Mouse (Mus musculus) ES-E14 (cell line): ENCODE measurements around the gene H2afz. TPM values are rescaled to one million over a fixed set of nuclear protein-coding genes. Genes with fewer than 3 reads are reported as not detected.

ENCODE experiments used
- DNase-seq: peaks from one replicate; pipeline ENCODE4 v3.0.0-alpha.2; 2013; ENCODE audit warnings: low read depth, low spot score
- H3K27ac ChIP-seq: 2 replicates; pipeline ENCODE4 v1.5.1; 2012; ENCODE audit warnings: low read depth, mild to moderate bottlenecking, low read length, moderate library complexity, mixed read lengths; ENCODE audit not compliant: poor library complexity, insufficient read depth, severe bottlenecking
- H3K36me3 ChIP-seq: 2 replicates; pipeline ENCODE4 v1.6.1; 2012; ENCODE audit warnings: mild to moderate bottlenecking, low read length, moderate library complexity, mixed read lengths; ENCODE audit not compliant: control insufficient read depth, poor library complexity, insufficient read depth, severe bottlenecking
- H3K4me1 ChIP-seq, 2 experiments: fragments of 150-350 bp in 1 of 2; sonication (generic) in 1 of 2; 2 replicates each; pipeline ENCODE4 v1.6.1; 2012; ENCODE audit warnings: low read length in 2 of 2, mild to moderate bottlenecking in 1 of 2, mixed read lengths in 1 of 2; ENCODE audit not compliant: control insufficient read depth in 2 of 2, insufficient read depth in 2 of 2, poor library complexity in 1 of 2
- H3K4me3 ChIP-seq, 2 experiments: fragments of 150-350 bp in 1 of 2; sonication (generic) in 1 of 2; 2 replicates each; pipeline ENCODE4 v1.5.1; 2012; ENCODE audit warnings: low read length in 2 of 2, low read depth in 1 of 2, mild to moderate bottlenecking in 1 of 2, mixed read lengths in 1 of 2; ENCODE audit not compliant: insufficient read depth in 1 of 2, poor library complexity in 1 of 2, severe bottlenecking in 1 of 2
- H3K9ac ChIP-seq: 2 replicates; pipeline ENCODE4 v1.6.1; 2012; ENCODE audit warnings: low read depth, mild to moderate bottlenecking, low read length, mixed read lengths; ENCODE audit not compliant: poor library complexity, insufficient read depth, severe bottlenecking
- H3K9me3 ChIP-seq: fragments of 150-350 bp; sonication (generic); 2 replicates; pipeline ENCODE4 v1.6.1; 2012; ENCODE audit warnings: low read depth, mild to moderate bottlenecking, low read length; ENCODE audit not compliant: control insufficient read depth, insufficient read depth
- CHD2 ChIP-seq: IDR thresholded peaks from 2 replicates; pipeline ENCODE4 v1.6.1; 2014; ENCODE audit warnings: mild to moderate bottlenecking, low read depth, low read length, inconsistent platforms
- HCFC1 ChIP-seq: IDR thresholded peaks from 2 replicates; pipeline ENCODE4 v1.6.1; 2012; ENCODE audit warnings: low read length, inconsistent platforms, borderline replicate concordance; ENCODE audit not compliant: insufficient read depth
- MAFK ChIP-seq: IDR thresholded peaks from 2 replicates; pipeline ENCODE4 v1.6.1; 2014; ENCODE audit warnings: mild to moderate bottlenecking, low read depth, low read length, inconsistent platforms; ENCODE audit not compliant: insufficient read depth
- ZC3H11A ChIP-seq: IDR thresholded peaks from 2 replicates; pipeline ENCODE4 v1.6.1; 2012; ENCODE audit warnings: low read depth, mild to moderate bottlenecking, inconsistent platforms, low read length, borderline replicate concordance
- ZNF384 ChIP-seq: IDR thresholded peaks from 2 replicates; pipeline ENCODE4 v1.6.1; 2012; ENCODE audit warnings: low read depth, low read length, inconsistent platforms
- in situ Hi-C, 2 experiments: fragments of 600-800 bp; cut with MboI; formaldehyde crosslinking; loops; one replicate each; pipeline ENCODE4 v1.15.1; 2025; ENCODE audit warnings: low sequenced_read_pairs in 2 of 2, inconsistent platforms in 1 of 2; ENCODE audit not compliant: unreplicated experiment in 2 of 2
- total RNA-seq: library from RNA; depleted of rRNA; stranded (reverse); fragments of 300-350 nt; gene quantifications from 2 replicates; pipeline ENCODE4 v1.2.3, GENCODE M21; 2012

H2afz gene
- total RNA-seq, 1 experiment = 1,847 TPM

DNA sequence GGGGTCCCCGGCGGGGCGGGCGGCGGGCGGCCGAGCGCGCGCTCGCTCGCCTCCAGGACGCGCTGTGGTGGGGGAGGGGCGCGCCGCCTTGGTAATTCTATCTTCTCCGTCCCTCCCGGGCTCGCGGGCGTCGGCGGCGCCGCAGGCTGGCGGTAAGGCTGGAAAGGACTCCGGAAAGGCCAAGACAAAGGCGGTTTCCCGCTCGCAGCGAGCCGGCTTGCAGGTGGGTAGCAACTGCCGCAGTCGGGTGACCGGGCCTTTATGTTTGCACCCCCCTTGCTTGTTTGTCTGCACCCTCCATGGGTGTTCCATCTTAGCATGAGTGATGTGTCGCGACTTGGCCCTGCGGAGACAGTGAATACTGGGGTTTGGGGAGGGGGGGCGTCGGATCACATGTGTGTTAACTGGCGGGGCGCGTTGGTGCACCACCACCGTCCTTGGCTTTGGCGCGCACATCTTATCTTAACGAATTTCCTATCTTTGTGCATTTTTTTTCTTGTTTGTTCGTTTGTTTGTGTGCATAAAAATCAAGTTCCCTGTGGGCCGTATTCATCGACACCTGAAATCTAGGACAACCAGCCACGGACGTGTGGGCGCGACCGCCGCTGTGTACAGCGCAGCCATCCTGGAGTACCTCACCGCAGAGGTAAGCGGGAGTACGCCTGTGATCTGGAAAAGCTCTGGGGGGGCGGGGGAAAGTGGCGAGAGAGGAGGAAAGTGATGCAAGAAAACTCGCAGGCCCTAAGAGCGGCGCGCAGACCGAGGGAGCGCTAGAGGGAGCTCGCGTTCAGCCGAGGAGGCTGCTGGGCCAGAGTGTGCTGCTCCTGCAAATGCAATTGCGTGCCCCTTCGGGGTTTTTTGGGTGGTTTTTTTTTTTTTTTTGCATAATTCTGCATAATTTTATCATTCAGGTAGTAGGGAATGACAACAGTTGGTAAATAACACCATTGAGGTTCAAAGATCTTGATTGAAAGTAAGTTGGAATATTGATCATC lies 998 bp downstream of the H2afz start:
- H3K4me3 ChIP-seq = peak overlapping the region; percentile 96 to 97

DNA sequence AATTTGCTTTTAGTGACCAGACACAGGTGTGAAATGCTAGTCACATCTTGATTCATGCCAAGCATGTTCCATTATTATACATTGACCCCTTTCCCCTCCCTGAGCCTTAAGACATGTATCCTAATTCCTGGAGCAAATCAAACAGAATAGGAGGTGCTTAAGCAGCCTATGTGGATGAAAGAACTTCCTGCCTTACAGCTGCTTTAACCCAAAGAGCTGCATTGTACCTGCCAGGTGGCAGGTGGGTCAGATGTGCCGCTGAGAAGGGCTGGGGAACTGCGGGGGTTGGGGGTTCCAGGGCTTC lies 2.8 kb downstream of the H2afz start:
- H3K9me3 ChIP-seq = no peaks in the 10 kb centered on the region
- H3K4me3 ChIP-seq = peak overlapping the region; percentile 33 to 98
- peaks cover 7% of the 10 kb centered on the region for H3K36me3 ChIP-seq
- peak; percentile 54 for DNase-seq
- TF ChIP-seq HCFC1 (no peak), ZC3H11A (no peak), CHD2 (0 out of 2 replicates have a peak, but pooled peaks have one; percentile 48), MAFK (no peak), ZNF384 (no peak)
- in situ Hi-C loops = no loop called here
- peak overlapping the region; percentile 98 for H3K9ac ChIP-seq
- peaks cover 0 to 2% of the 10 kb centered on the region in 2 experiments; a peak in 1 of 4 replicates for H3K4me1 ChIP-seq
- peak overlapping the region; percentile 95 for H3K27ac ChIP-seq

More for the DNA sequence above, 998 bp downstream of the H2afz start:
- peaks cover 0 to 2% of the 10 kb centered on the region in 2 experiments; a peak in 1 of 4 replicates for H3K4me1 ChIP-seq
- in situ Hi-C loops = no loop called here
- H3K9me3 ChIP-seq = no peaks in the 10 kb centered on the region
- peaks cover 7% of the 10 kb centered on the region for H3K36me3 ChIP-seq
- peak overlapping the region; percentile 98 for H3K9ac ChIP-seq
- DNase-seq = peak; percentile 76
- no peak for TF ChIP-seq CHD2
- TF ChIP-seq ZNF384 = peak; percentile 70
- peak overlapping the region; percentile 99 for H3K27ac ChIP-seq

DNA sequence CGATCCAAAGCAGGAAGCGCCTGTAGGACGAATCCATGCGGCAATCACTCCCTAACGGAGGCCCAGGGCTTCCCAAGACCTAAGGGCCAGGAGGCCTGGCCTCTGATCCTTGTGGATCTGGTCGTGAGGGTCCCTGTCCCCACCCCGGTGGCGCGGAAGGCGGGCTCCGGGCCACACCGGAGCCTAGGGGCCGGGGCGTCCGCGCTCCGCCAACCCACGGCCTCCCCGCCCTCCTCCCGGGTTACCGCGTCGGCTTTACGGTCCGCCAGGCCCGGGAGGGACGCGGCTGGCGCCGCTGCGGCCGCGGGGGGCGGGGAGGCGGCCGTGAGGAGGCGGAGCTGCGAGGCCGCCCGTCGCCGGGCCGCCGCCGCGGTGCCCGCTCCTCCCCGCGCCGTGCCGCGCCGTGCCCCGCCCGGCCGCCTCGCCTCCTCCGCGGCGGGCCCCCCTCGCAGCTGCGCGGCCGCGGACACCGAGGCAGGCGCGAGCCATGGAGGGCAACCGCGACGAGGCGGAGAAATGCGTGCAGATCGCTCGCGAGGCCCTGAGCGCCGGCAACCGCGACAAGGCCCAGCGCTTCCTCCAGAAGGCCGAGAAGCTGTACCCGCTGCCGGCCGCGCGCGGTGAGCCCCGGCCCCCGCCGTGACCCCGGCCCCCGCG lies 3.3 kb downstream of the H2afz start, which contains the start of gene Dnajb14:
Dnajb14 (plus strand) TSS at position 239 of the 657 bp plus-strand sequence.
- DNase-seq = no peak
- TF ChIP-seq MAFK = no peak
- Histone ChIP-seq H3K9ac (peak within 1 kb of the TSS; percentile 98), H3K36me3 (peaks cover 7% of the 10 kb centered on the region), H3K27ac (peak within 1 kb of the TSS; percentile 95), H3K4me3 (peak within 1 kb of the TSS; percentile 64 to 98), H3K4me1 (peaks cover 0 to 2% of the 10 kb centered on the region in 2 experiments; a peak in 1 of 4 replicates), H3K9me3 (no peaks in the 10 kb centered on the region)
- in situ Hi-C loops = no loop called here

DNA sequence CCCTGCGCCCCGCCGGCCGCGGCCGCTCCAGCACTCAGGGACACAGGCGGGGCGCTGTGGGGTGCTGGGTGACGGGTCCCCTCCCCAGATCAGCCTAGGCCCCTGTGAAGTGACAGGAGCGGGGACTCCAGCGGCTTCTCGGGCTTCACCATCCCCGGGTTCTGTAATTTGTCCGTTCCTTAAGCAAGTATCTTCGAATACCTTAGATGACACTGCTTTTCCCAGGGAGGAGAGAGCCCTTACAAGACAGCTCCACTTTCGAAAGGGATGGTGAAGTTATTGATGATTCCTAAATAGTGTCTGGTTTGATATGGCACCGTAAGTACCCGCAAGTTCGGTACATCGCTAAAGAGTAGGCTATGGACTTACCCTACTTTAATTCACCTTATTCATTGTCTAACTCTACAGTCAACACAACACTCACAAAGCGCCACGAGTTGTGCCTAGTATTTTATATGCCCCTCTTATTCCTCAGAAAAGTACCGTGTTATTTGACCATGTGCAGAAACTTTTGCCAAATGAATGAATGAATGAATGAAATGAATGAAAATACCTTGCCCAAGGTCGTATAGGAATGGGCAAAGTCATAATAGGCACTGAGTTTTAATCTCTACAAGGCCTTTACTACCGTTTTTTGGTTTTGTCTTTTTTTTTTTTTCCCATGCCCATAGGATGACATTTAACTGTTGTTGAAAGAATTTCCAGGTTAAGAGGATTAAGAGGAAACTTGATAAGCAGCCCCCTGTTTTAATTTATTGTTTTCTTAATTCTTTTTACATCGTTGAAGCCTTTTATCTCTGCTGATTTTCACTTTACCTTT lies 4.0 kb downstream of the H2afz start:
- H3K4me1 ChIP-seq = no peaks in the 10 kb centered on the region
- H3K9ac ChIP-seq = peak overlapping the region; percentile 98
- no peaks in the 10 kb centered on the region for H3K9me3 ChIP-seq
- H3K36me3 ChIP-seq = peaks cover 7% of the 10 kb centered on the region
- no peak for DNase-seq
- peak overlapping the region; percentile 95; the same call in 1 of the 2 replicates for H3K27ac ChIP-seq
- in situ Hi-C loops = no loop called here
- H3K4me3 ChIP-seq = peak overlapping the region; percentile 64 to 98
- TF ChIP-seq MAFK (no peak), ZC3H11A (no peak), HCFC1 (no peak), CHD2 (no peak), ZNF384 (no peak)
